Mouse (Mus musculus): ENCODE results near the gene Adipor2. TPM values are rescaled to one million over a fixed set of nuclear protein-coding genes. Genes with fewer than 3 reads are reported as not detected.

Adipor2 gene
- total and polyA plus RNA-seq, 2 experiments from 2014 or later = 25.3 to 42.5 TPM

- no peak for ATAC-seq (ENCODE audit: low FRiP score)
- no peak overlapping the region for H3K4me2 ChIP-seq (ENCODE audit: low read depth, low read length, poor library complexity, severe bottlenecking)
These were observed 6.0 kb downstream of the Adipor2 start for GRCm38 (mm10) chr6:119411511-119411910.

GRCm38 (mm10) chr6:119409766-119410165, 7.7 kb downstream of the Adipor2 start:
- WGBS = 44% methylated on average over 1 of the region's 1 CpGs
- H3K9ac ChIP-seq (replicated peaks; ENCODE audit: low read length, poor library complexity, severe bottlenecking) = no peak overlapping the region
- no peaks in the 10 kb centered on the region for H3K9me3 ChIP-seq (ENCODE audit: low read length)
- TF ChIP-seq CTCF (IDR thresholded peaks at IDR 0.05) = no peak
- no peak overlapping the region for H3K4me2 ChIP-seq (ENCODE audit: low read depth, low read length, poor library complexity, severe bottlenecking)
- H3K4me1 ChIP-seq (ENCODE audit: insufficient read depth, low read length) = no peaks in the 10 kb centered on the region
- no peak overlapping the region for H3K27ac ChIP-seq (ENCODE audit: low read depth, low read length)
- no peak overlapping the region for H3K4me3 ChIP-seq (ENCODE audit: low read depth, low read length)
- no peaks in the 10 kb centered on the region; the same call in 1 of the 2 replicates for H3K27me3 ChIP-seq (ENCODE audit: insufficient read depth, low read length)
- DNase-seq (ENCODE audit: low spot score) = no peak
- no peak for ATAC-seq (ENCODE audit: low FRiP score)
- H3K36me3 ChIP-seq (ENCODE audit: insufficient read depth, low read length) = no peaks in the 10 kb centered on the region

More at GRCm38 (mm10) chr6:119411511-119411910, 6.0 kb downstream of the Adipor2 start:
- H3K9me3 ChIP-seq (ENCODE audit: low read length) = no peaks in the 10 kb centered on the region
- no peaks in the 10 kb centered on the region for H3K4me1 ChIP-seq (ENCODE audit: insufficient read depth, low read length)
- TF ChIP-seq CTCF (IDR thresholded peaks at IDR 0.05) = no peak
- H3K4me3 ChIP-seq (ENCODE audit: low read depth, low read length) = no peak overlapping the region
- no peak overlapping the region for H3K27ac ChIP-seq (ENCODE audit: low read depth, low read length)
- DNase-seq (ENCODE audit: low spot score) = no peak
- H3K9ac ChIP-seq (replicated peaks; ENCODE audit: low read length, poor library complexity, severe bottlenecking) = no peak overlapping the region
- no peaks in the 10 kb centered on the region for H3K36me3 ChIP-seq (ENCODE audit: insufficient read depth, low read length)
- WGBS = 89% methylated on average over 3 of the region's 3 CpGs
- H3K27me3 ChIP-seq (ENCODE audit: insufficient read depth, low read length) = no peaks in the 10 kb centered on the region; the same call in 1 of the 2 replicates

- Histone ChIP-seq H3K4me1 (ENCODE audit: insufficient read depth, low read length) (no peaks in the 10 kb centered on the region), H3K4me3 (ENCODE audit: low read depth, low read length) (no peak overlapping the region), H3K27me3 (ENCODE audit: insufficient read depth, low read length) (no peaks in the 10 kb centered on the region), H3K36me3 (ENCODE audit: insufficient read depth, low read length) (no peaks in the 10 kb centered on the region), H3K4me2 (ENCODE audit: low read depth, low read length, poor library complexity, severe bottlenecking) (no peak overlapping the region), H3K9ac (replicated peaks; ENCODE audit: low read length, poor library complexity, severe bottlenecking) (no peak overlapping the region), H3K9me3 (ENCODE audit: low read length) (no peaks in the 10 kb centered on the region), H3K27ac (ENCODE audit: low read depth, low read length) (no peak overlapping the region)
- no peak for TF ChIP-seq CTCF (IDR thresholded peaks at IDR 0.05)
- no peak for DNase-seq (ENCODE audit: low spot score)
- no peak for ATAC-seq (ENCODE audit: low FRiP score)
- 70% methylated on average over 9 of the region's 9 CpGs for WGBS
These were observed 8.9 kb downstream of the Adipor2 start for GRCm38 (mm10) chr6:119408582-119408981.

GRCm38 (mm10) chr6:119407818-119408217, 9.7 kb downstream of the Adipor2 start:
- no peaks in the 10 kb centered on the region for H3K4me1 ChIP-seq (ENCODE audit: insufficient read depth, low read length)
- no peaks in the 10 kb centered on the region for H3K36me3 ChIP-seq (ENCODE audit: insufficient read depth, low read length)
- H3K9ac ChIP-seq (replicated peaks; ENCODE audit: low read length, poor library complexity, severe bottlenecking) = no peak overlapping the region
- no peaks in the 10 kb centered on the region for H3K27me3 ChIP-seq (ENCODE audit: insufficient read depth, low read length)
- 59% methylated on average over 6 of the region's 6 CpGs for WGBS
- TF ChIP-seq CTCF (IDR thresholded peaks at IDR 0.05) = no peak
- H3K4me2 ChIP-seq (ENCODE audit: low read depth, low read length, poor library complexity, severe bottlenecking) = no peak overlapping the region
- DNase-seq (ENCODE audit: low spot score) (no peak), ATAC-seq (ENCODE audit: low FRiP score) (no peak)
- no peak overlapping the region for H3K4me3 ChIP-seq (ENCODE audit: low read depth, low read length)
- H3K9me3 ChIP-seq (ENCODE audit: low read length) = no peaks in the 10 kb centered on the region
- H3K27ac ChIP-seq (ENCODE audit: low read depth, low read length) = no peak overlapping the region

- DNase-seq (ENCODE audit: low spot score) (no peak), ATAC-seq (ENCODE audit: low FRiP score) (no peak)
- WGBS = 90% methylated on average over 8 of the region's 8 CpGs
- H3K27me3 ChIP-seq (ENCODE audit: insufficient read depth, low read length) = no peaks in the 10 kb centered on the region
- H3K4me2 ChIP-seq (ENCODE audit: low read depth, low read length, poor library complexity, severe bottlenecking) = no peak overlapping the region
- no peak overlapping the region for H3K4me3 ChIP-seq (ENCODE audit: low read depth, low read length)
- no peak overlapping the region for H3K27ac ChIP-seq (ENCODE audit: low read depth, low read length)
- H3K9ac ChIP-seq (replicated peaks; ENCODE audit: low read length, poor library complexity, severe bottlenecking) = no peak overlapping the region
- TF ChIP-seq CTCF (IDR thresholded peaks at IDR 0.05) = no peak
- no peaks in the 10 kb centered on the region for H3K4me1 ChIP-seq (ENCODE audit: insufficient read depth, low read length)
- no peaks in the 10 kb centered on the region for H3K36me3 ChIP-seq (ENCODE audit: insufficient read depth, low read length)
- H3K9me3 ChIP-seq (ENCODE audit: low read length) = no peaks in the 10 kb centered on the region
These were observed 11.0 kb downstream of the Adipor2 start for GRCm38 (mm10) chr6:119406528-119406927.

- WGBS = 85% methylated on average over 7 of the region's 7 CpGs
- H3K9me3 ChIP-seq (ENCODE audit: low read length) = no peaks in the 10 kb centered on the region
These were observed 12.2 kb downstream of the Adipor2 start for GRCm38 (mm10) chr6:119405310-119405709.

More at GRCm38 (mm10) chr6:119405310-119405709, 12.2 kb downstream of the Adipor2 start:
- no peak overlapping the region for H3K27ac ChIP-seq (ENCODE audit: low read depth, low read length)
- H3K27me3 ChIP-seq (ENCODE audit: insufficient read depth, low read length) = no peaks in the 10 kb centered on the region
- H3K9ac ChIP-seq (replicated peaks; ENCODE audit: low read length, poor library complexity, severe bottlenecking) = no peak overlapping the region
- DNase-seq (ENCODE audit: low spot score) (no peak), ATAC-seq (ENCODE audit: low FRiP score) (no peak)
- no peaks in the 10 kb centered on the region for H3K4me1 ChIP-seq (ENCODE audit: insufficient read depth, low read length)
- H3K4me3 ChIP-seq (ENCODE audit: low read depth, low read length) = no peak overlapping the region
- H3K4me2 ChIP-seq (ENCODE audit: low read depth, low read length, poor library complexity, severe bottlenecking) = no peak overlapping the region
- TF ChIP-seq CTCF (IDR thresholded peaks at IDR 0.05) = no peak
- no peaks in the 10 kb centered on the region for H3K36me3 ChIP-seq (ENCODE audit: insufficient read depth, low read length)

Data from midbrain, postnatal 0 days (tissue).